Mouse (Mus musculus): ENCODE measurements around the gene Endou. TPM values are rescaled to one million over a fixed set of nuclear protein-coding genes. Genes with fewer than 3 reads are reported as not detected.

Gene Endou
- polyA plus RNA-seq, 1 experiment from 2014 or later, result 0.22 TPM

DNA sequence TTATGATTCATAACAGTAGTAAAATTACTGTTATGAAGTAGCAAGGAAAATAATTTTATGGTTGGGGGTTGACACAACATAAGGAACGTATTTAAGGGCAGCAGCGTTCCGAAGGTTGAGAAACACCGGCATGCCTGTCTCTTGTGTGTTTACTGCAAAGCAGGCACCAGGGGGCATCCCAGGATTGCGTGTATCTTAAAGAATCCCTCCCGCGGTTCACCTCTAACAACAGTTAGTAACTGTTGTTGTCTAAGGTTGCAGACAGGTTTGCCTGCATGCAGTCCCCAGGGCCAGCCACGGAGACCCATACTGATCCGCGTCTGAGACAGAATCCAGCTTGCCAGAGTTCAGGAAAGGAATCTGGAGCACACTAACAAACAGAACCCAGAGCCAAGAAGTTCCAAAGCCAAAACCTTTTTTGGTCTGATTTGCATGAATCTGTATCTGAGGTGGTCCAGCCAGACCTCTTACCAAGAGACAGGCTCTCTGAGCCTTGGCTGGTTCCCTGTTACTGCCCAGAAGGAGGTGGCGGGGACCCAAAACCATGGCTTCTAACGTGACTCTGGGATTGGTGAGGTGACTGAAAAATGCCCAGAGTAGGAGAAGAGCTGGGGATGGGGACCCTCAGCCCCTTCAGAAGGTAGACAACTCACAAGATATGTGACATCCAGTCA, 13.1 kb downstream of the Endou start:
- WGBS, result 22% methylated on average over 12 of the region's 12 CpGs

DNA sequence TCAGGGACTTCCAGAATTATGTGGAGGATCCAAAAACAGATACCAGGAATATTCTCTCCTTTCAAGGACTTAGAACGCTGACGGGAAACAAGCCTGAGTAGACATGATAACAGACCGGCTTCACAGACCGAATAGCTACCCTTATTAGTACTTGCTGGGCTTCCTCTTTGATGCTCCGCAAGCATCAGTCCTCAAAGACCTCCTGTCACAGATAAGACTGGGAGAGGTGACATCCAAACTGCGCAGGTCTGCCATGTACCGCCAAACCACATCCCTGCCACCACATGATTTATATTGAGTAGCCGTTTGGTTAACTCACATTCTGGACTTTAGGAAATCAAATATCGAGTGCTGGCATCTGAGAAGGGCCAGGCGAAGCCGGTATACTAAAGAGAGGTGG, 14.4 kb downstream of the Endou start:
- Histone ChIP-seq H3K4me1 (ENCODE audit: control insufficient read depth, insufficient read depth, low read length) (no peaks in the 10 kb centered on the region), H3K36me3 (ENCODE audit: control insufficient read depth, insufficient read depth, low read length) (no peaks in the 10 kb centered on the region), H3K4me3 (ENCODE audit: low read length) (no peak overlapping the region), H3K4me2 (ENCODE audit: low read depth, low read length) (no peak overlapping the region), H3K9me3 (ENCODE audit: control insufficient read depth, low read length) (no peaks in the 10 kb centered on the region), H3K9ac (ENCODE audit: low read depth, low read length) (no peak overlapping the region), H3K27me3 (replicated peaks; ENCODE audit: control insufficient read depth, insufficient read depth, low read length) (no peaks in the 10 kb centered on the region), H3K27ac (ENCODE audit: low read length) (no peak overlapping the region)
- 87% methylated on average over 11 of the region's 11 CpGs for WGBS
- ATAC-seq, result no peak

More for the DNA sequence above, 13.1 kb downstream of the Endou start:
- Histone ChIP-seq H3K4me3 (ENCODE audit: low read length) (no peak overlapping the region), H3K4me1 (ENCODE audit: control insufficient read depth, insufficient read depth, low read length) (no peaks in the 10 kb centered on the region), H3K9ac (ENCODE audit: low read depth, low read length) (no peak overlapping the region), H3K36me3 (ENCODE audit: control insufficient read depth, insufficient read depth, low read length) (no peaks in the 10 kb centered on the region), H3K9me3 (ENCODE audit: control insufficient read depth, low read length) (no peaks in the 10 kb centered on the region), H3K27me3 (replicated peaks; ENCODE audit: control insufficient read depth, insufficient read depth, low read length) (no peaks in the 10 kb centered on the region), H3K4me2 (ENCODE audit: low read depth, low read length) (no peak overlapping the region), H3K27ac (ENCODE audit: low read length) (no peak overlapping the region)
- ATAC-seq, result no peak; the same call in 1 of the 2 replicates

DNA sequence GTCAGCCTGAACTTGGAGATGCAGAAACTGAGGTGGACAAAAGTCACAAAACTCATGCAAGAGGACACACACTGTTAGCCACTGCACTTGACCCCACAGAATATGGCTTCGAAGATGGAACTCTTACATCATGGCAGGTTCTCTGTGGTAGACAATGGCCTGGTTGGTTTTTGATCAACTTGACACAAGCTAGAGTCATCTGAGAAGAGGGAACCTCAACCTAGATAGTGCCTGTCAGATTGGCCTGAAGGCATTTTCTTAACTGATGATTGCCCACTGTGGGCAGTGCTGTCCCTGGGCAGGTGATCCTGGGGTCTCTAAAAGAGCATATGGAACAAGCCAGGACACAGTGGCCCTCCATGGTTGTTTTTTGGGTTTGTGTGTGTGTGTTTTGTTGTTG, 15.4 kb downstream of the Endou start:
- no peaks in the 10 kb centered on the region for H3K4me1 ChIP-seq (ENCODE audit: control insufficient read depth, insufficient read depth, low read length)
- H3K27ac ChIP-seq (ENCODE audit: low read length), result no peak overlapping the region
- no peak overlapping the region for H3K9ac ChIP-seq (ENCODE audit: low read depth, low read length)
- no peaks in the 10 kb centered on the region for H3K9me3 ChIP-seq (ENCODE audit: control insufficient read depth, low read length)
- WGBS, result 88% methylated on average over 1 of the region's 1 CpGs
- no peaks in the 10 kb centered on the region for H3K27me3 ChIP-seq (replicated peaks; ENCODE audit: control insufficient read depth, insufficient read depth, low read length)
- no peak for ATAC-seq
- H3K4me2 ChIP-seq (ENCODE audit: low read depth, low read length), result no peak overlapping the region
- no peak overlapping the region for H3K4me3 ChIP-seq (ENCODE audit: low read length)
- no peaks in the 10 kb centered on the region for H3K36me3 ChIP-seq (ENCODE audit: control insufficient read depth, insufficient read depth, low read length)

DNA sequence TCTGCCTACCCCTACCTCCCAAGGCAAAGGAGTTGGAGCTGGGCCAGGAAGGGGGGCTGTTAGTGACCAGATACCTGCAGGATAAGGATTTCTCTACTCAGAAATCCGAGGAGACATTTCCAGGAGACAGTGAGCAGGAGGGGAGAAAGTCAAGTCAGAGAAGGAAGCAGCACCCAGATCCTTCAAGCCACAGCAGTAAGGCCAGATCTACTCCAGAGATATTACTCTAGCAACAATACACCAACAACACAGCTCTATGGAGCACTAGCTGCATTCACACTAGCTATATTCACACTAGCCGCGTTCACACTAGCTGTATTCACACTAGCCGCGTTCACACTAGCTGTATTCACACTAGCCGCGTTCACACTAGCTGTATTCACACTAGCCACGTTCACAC, 16.1 kb downstream of the Endou start:
- Histone ChIP-seq H3K9me3 (ENCODE audit: control insufficient read depth, low read length) (no peaks in the 10 kb centered on the region), H3K27ac (ENCODE audit: low read length) (no peak overlapping the region), H3K4me2 (ENCODE audit: low read depth, low read length) (no peak overlapping the region), H3K4me3 (ENCODE audit: low read length) (no peak overlapping the region), H3K9ac (ENCODE audit: low read depth, low read length) (no peak overlapping the region), H3K27me3 (replicated peaks; ENCODE audit: control insufficient read depth, insufficient read depth, low read length) (no peaks in the 10 kb centered on the region), H3K4me1 (ENCODE audit: control insufficient read depth, insufficient read depth, low read length) (no peaks in the 10 kb centered on the region), H3K36me3 (ENCODE audit: control insufficient read depth, insufficient read depth, low read length) (no peaks in the 10 kb centered on the region)
- WGBS, result 87% methylated on average over 8 of the region's 8 CpGs
- ATAC-seq, result no peak

DNA sequence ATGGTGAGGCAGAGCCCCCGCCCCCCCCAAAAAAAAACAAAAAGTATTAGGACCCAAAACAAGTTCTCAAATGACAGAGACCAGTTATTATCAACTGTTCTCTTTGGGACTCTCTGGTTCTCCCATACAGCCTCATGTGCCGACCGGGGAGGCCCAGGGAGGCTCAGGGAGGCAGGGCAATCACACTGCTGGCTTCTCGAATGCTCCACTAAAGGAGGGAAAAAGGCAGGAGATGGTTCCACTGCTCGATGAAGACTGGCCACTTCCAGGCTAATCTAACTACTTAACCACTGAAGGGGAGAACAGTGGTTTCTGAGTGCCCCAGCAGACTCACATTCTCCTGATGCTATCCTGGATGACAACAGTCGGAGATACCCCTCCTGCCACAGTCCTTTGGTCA, 18.6 kb downstream of the Endou start:
- H3K36me3 ChIP-seq (ENCODE audit: control insufficient read depth, insufficient read depth, low read length), result no peaks in the 10 kb centered on the region
- no peaks in the 10 kb centered on the region for H3K27me3 ChIP-seq (replicated peaks; ENCODE audit: control insufficient read depth, insufficient read depth, low read length)
- no peaks in the 10 kb centered on the region for H3K9me3 ChIP-seq (ENCODE audit: control insufficient read depth, low read length)
- ATAC-seq, result no peak
- H3K4me3 ChIP-seq (ENCODE audit: low read length), result no peak overlapping the region
- 72% methylated on average over 6 of the region's 6 CpGs for WGBS
- H3K27ac ChIP-seq (ENCODE audit: low read length), result no peak overlapping the region
- H3K9ac ChIP-seq (ENCODE audit: low read depth, low read length), result no peak overlapping the region
- no peak overlapping the region for H3K4me2 ChIP-seq (ENCODE audit: low read depth, low read length)
- H3K4me1 ChIP-seq (ENCODE audit: control insufficient read depth, insufficient read depth, low read length), result no peaks in the 10 kb centered on the region

DNA sequence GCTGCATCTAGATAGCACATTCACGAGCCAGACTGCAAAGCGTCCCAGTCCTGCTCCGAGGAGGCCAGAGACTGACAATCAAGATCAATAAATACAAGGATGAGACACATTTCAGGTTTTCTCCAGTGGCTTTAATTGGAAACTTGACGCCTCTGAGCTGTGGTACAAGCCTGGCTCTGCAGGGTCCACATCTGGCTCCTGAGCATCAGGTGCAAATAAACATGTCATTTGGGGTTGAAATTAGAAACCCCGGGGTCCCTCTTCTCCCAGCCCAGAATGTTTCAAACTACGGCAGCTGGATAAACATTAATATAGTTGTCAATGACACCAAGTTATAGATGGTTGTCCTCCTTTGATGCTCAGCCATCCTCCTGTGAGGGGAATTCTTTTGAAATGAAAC, 20.2 kb downstream of the Endou start:
- Histone ChIP-seq H3K4me3 (ENCODE audit: low read length) (no peak overlapping the region), H3K27ac (ENCODE audit: low read length) (no peak overlapping the region), H3K27me3 (replicated peaks; ENCODE audit: control insufficient read depth, insufficient read depth, low read length) (no peaks in the 10 kb centered on the region), H3K9ac (ENCODE audit: low read depth, low read length) (no peak overlapping the region), H3K4me1 (ENCODE audit: control insufficient read depth, insufficient read depth, low read length) (0 out of 2 replicates have a peak, but pooled peaks cover 2% of the 10 kb centered on the region), H3K4me2 (ENCODE audit: low read depth, low read length) (no peak overlapping the region), H3K9me3 (ENCODE audit: control insufficient read depth, low read length) (no peaks in the 10 kb centered on the region), H3K36me3 (ENCODE audit: control insufficient read depth, insufficient read depth, low read length) (no peaks in the 10 kb centered on the region)
- 64% methylated on average over 6 of the region's 6 CpGs for WGBS
- ATAC-seq, result no peak

DNA sequence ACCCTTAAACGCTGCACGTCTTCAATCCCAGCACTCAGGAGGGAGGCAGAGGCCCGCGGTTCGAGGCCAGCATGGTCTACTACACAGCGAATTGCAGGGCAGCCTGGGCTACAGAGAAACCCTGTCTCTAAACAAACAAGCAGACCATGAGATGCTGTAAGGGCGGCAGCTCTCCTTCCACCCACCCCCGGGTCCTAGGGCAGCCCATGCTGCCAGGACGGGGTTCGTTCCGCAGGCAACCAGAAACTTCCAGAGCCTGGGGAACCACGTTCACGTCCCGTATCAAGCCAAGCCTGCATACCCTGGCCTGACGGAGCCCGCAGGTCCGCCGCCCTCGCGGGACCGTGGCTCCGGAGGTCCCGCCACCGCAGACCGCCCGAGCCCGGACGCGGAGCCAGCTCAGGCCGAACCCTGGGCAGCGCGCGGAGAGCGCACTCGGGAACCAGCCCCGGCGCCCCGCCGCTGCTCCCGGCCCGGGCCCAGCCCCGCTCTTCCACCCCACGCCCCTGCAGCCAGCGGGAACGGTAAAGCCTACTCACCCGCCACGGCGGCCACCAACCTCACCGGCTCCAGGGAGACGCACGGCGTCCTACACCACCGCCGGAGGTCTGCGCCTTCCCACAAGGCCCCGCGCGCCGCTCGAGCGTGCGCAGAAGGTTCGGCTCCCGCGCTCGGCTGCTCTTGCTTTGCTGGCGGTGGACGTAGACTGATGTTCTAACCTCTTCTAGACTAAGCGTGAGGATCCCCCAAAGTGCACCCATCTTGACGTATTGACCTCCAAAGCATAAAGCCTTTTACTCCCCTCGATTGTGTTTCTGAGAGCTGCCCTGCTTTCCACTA, 25.7 kb downstream of the Endou start, which contains the start of gene Rpap3:
Gene Rpap3 (minus strand): TSS at position 615 of the 840 bp plus-strand sequence.
- Histone ChIP-seq H3K4me3 (ENCODE audit: low read length) (peak within 1 kb of the TSS; percentile 96), H3K4me2 (ENCODE audit: low read depth, low read length) (peak within 1 kb of the TSS; percentile 68), H3K36me3 (ENCODE audit: control insufficient read depth, insufficient read depth, low read length) (0 out of 2 replicates have a peak, but pooled peaks cover 5% of the 10 kb centered on the region), H3K9ac (ENCODE audit: low read depth, low read length) (peak within 1 kb of the TSS; percentile 95), H3K27me3 (replicated peaks; ENCODE audit: control insufficient read depth, insufficient read depth, low read length) (no peaks in the 10 kb centered on the region), H3K27ac (ENCODE audit: low read length) (peak within 1 kb of the TSS; percentile 50; the same call in 1 of the 2 replicates), H3K9me3 (ENCODE audit: control insufficient read depth, low read length) (no peaks in the 10 kb centered on the region), H3K4me1 (ENCODE audit: control insufficient read depth, insufficient read depth, low read length) (0 out of 2 replicates have a peak, but pooled peaks cover 2% of the 10 kb centered on the region)
- ATAC-seq, result peak; percentile 97
- WGBS, result under 1% methylated on average over 70 of the region's 71 CpGs

DNA sequence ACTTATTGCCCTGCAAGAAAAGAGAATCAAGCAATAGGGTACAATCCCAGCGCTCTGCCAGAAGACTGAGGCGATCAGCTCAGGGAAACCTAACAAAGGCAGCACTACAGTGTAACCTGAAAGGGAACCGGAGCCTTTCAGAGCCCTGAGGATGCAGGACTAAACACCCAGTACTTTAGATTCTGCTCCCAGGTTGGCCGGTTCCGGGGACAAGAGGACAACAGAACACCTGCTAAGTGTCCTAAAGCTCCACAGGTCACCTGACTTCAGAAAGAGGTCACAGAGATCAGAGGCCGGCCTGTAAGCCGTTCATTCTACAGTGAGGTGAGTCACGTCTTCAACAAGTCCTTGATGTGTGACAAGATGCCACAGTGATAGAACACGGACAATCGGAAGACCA, 34.5 kb downstream of the Endou start:
- no peaks in the 10 kb centered on the region for H3K4me1 ChIP-seq (ENCODE audit: control insufficient read depth, insufficient read depth, low read length)
- 91% methylated on average over 10 of the region's 10 CpGs for WGBS
- H3K27me3 ChIP-seq (replicated peaks; ENCODE audit: control insufficient read depth, insufficient read depth, low read length), result no peaks in the 10 kb centered on the region
- H3K9ac ChIP-seq (ENCODE audit: low read depth, low read length), result no peak overlapping the region
- H3K27ac ChIP-seq (ENCODE audit: low read length), result no peak overlapping the region
- no peak overlapping the region for H3K4me3 ChIP-seq (ENCODE audit: low read length)
- H3K36me3 ChIP-seq (ENCODE audit: control insufficient read depth, insufficient read depth, low read length), result peaks cover 10% of the 10 kb centered on the region
- H3K4me2 ChIP-seq (ENCODE audit: low read depth, low read length), result no peak overlapping the region
- ATAC-seq, result no peak
- no peaks in the 10 kb centered on the region for H3K9me3 ChIP-seq (ENCODE audit: control insufficient read depth, low read length)

DNA sequence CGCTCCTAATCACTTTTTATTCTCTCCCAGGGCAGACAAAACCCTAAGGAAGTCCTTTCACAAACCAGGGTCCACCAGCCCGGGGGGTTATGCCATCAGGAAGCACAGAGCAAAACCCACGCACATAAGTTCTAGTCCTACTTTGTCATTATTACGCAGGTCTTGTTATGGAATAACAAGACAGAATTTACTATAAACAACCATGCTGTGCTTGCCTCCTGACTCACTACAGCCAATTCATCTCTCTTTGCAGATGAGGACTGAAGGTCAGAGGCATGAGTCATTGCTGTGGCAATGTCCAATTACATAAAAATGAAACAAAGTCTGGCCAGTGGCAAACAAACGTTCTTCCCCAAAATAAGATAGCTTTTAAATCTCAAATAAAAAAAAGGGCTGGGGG, 37.7 kb downstream of the Endou start:
- 86% methylated on average over 5 of the region's 5 CpGs for WGBS
- H3K4me3 ChIP-seq (ENCODE audit: low read length), result no peak overlapping the region
- no peak overlapping the region for H3K4me2 ChIP-seq (ENCODE audit: low read depth, low read length)
- H3K27ac ChIP-seq (ENCODE audit: low read length), result no peak overlapping the region
- no peak for ATAC-seq
- H3K36me3 ChIP-seq (ENCODE audit: control insufficient read depth, insufficient read depth, low read length), result peaks cover 9% of the 10 kb centered on the region
- no peaks in the 10 kb centered on the region for H3K4me1 ChIP-seq (ENCODE audit: control insufficient read depth, insufficient read depth, low read length)
- no peaks in the 10 kb centered on the region for H3K27me3 ChIP-seq (replicated peaks; ENCODE audit: control insufficient read depth, insufficient read depth, low read length)
- H3K9ac ChIP-seq (ENCODE audit: low read depth, low read length), result no peak overlapping the region
- H3K9me3 ChIP-seq (ENCODE audit: control insufficient read depth, low read length), result no peaks in the 10 kb centered on the region
